Mouse (Mus musculus) cerebellum, adult 2 months (tissue): Measurements from ENCODE around the gene Mrpl17.

ENCODE experiments used
- CTCF ChIP-seq: fragments of 200-500 bp; IDR thresholded peaks from 2 replicates; pipeline ENCODE4 v1.5.1; 2011; ENCODE audit warnings: low read depth, mild to moderate bottlenecking, control low read depth, low read length, moderate library complexity, borderline replicate concordance; ENCODE audit not compliant: insufficient read depth
- POLR2A ChIP-seq: fragments of 200-500 bp; IDR thresholded peaks from 2 replicates; pipeline ENCODE4 v1.6.1; 2011; ENCODE audit warnings: low read length, control low read depth, borderline replicate concordance; ENCODE audit not compliant: insufficient read depth

DNA sequence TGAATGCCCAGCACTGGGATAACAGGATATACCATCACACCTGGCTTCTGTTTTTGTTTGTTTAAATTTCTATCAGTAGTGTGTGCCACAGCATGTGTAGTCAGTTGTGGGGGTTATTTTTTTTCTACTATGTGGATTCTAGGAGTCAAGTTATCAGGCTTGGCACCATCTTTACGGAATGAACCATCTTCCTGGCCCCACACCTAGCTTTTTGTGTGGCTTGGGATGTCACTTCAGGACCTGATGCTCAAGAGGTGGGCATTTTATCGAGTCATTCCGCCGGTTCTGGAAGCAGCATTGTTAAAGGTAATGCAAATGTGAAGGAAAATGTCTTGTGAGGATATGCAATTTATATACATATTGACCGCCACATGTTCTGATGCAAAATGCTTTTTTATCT is 4.8 kb downstream of the Mrpl17 start:
- no peak for TF ChIP-seq POLR2A
- no peak for TF ChIP-seq CTCF
